ENCODE assay signal across 8 mouse cellular contexts in the genomic region with DNA sequence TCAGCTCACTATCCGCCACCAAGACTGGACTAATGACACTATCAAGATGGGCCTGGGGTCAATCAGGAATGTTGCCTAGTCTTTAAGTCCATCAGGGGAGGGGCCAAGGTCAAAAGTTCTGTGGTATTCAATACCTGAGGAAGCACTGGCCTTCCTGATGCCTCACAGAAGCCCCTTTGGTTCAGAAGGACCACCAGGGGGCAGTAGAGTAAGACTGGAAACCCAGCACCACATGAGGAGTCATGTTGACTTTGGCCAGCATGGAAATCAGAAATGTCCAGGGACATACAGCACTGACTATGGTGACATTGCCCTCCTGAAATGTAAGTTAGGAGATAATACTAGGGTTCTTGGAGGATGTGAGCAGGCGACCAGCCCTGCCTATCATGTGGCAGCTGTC. TPM values are rescaled to one million over a fixed set of nuclear protein-coding genes. Genes with fewer than 3 reads are reported as not detected.
A peak's percentile ranks its signal among the peaks of the same experiment; 100 is the strongest.
DNase-seq lines count a peak whose midpoint lies in the region; ATAC-seq and TF ChIP-seq lines count a peak whose summit lies in the region.

No protein-coding gene starts in this region.

- peak; percentile 70 for TF ChIP-seq CTCF in lung, postnatal 0 days (IDR thresholded peaks at IDR 0.05)

- no peaks in the 10 kb centered on the region for H3K9me3 ChIP-seq in lung, postnatal 0 days (ENCODE audit: low read length)
- no peaks in the 10 kb centered on the region for H3K9me3 ChIP-seq in forebrain, embryonic 12.5 days

- H3K36me3 ChIP-seq in lung, postnatal 0 days (ENCODE audit: insufficient read depth, low read length), result no peaks in the 10 kb centered on the region
- no peaks in the 10 kb centered on the region for H3K36me3 ChIP-seq in forebrain, embryonic 12.5 days (replicated peaks)

- H3K9ac ChIP-seq in lung, postnatal 0 days (replicated peaks; ENCODE audit: low read depth), result no peak overlapping the region
- no peak overlapping the region for H3K9ac ChIP-seq in forebrain, embryonic 12.5 days

- no peak overlapping the region for H3K4me3 ChIP-seq in lung, postnatal 0 days (ENCODE audit: low read depth, low read length)
- H3K4me3 ChIP-seq in forebrain, embryonic 12.5 days (replicated peaks), result no peak overlapping the region

- peaks cover 10% of the 10 kb centered on the region for H3K4me1 ChIP-seq in lung, postnatal 0 days (ENCODE audit: insufficient read depth, low read depth, low read length)
- peaks cover 9% of the 10 kb centered on the region for H3K4me1 ChIP-seq in forebrain, embryonic 12.5 days

- DNase-seq in cerebellum, postnatal 14 days, result peak; percentile 47 to 75
- DNase-seq in cerebellum, adult 11 months, result no peak
- peak; percentile 52 for DNase-seq in lung, postnatal 0 days (ENCODE audit: low spot score)
- DNase-seq in lung, postnatal 4 days, result no peak
- peak; percentile 20 for DNase-seq in c-Kit-positive CD71-positive TER-119-positive erythroid progenitor cells, embryonic 14.5 days (ENCODE audit: low spot score)
- DNase-seq in retina, embryonic 14.5 days (ENCODE audit: low spot score), result peak; percentile 79

- H3K27me3 ChIP-seq in lung, postnatal 0 days (replicated peaks; ENCODE audit: insufficient read depth, low read length), result no peaks in the 10 kb centered on the region
- H3K27me3 ChIP-seq in forebrain, embryonic 12.5 days, result peaks cover 11% of the 10 kb centered on the region

- no peak for ATAC-seq in lung, postnatal 0 days
- ATAC-seq in inflammation-experienced regulatory T-cells, adult 6 months, result no peak
- ATAC-seq in forebrain, embryonic 12.5 days (ENCODE audit: low FRiP score), result no peak

- no peak overlapping the region for H3K4me2 ChIP-seq in lung, postnatal 0 days (replicated peaks; ENCODE audit: low read depth, low read length)
- H3K4me2 ChIP-seq in forebrain, embryonic 12.5 days, result no peak overlapping the region

- WGBS in lung, postnatal 0 days, result 71% methylated on average over 2 of the region's 2 CpGs
- 63% methylated on average over 2 of the region's 2 CpGs for WGBS in forebrain, embryonic 12.5 days

- no peak overlapping the region for H3K27ac ChIP-seq in lung, postnatal 0 days (ENCODE audit: low read length)
- no peak overlapping the region for H3K27ac ChIP-seq in forebrain, embryonic 12.5 days

- TF ChIP-seq EP300 in lung, postnatal 0 days (IDR thresholded peaks at IDR 0.05), result no peak

RNA-seq across cellular contexts. Expression of a gene that starts 16.2 kb away (rescaled TPM):
- 10.4 and 11.4 TPM in 2 replicates for polyA plus RNA-seq in lung, postnatal 0 days (2015; fragmentation: Nextera tagmentation; extraction: Ambion mirVana)
- polyA plus RNA-seq in inflammation-experienced regulatory T-cells, adult 6 months (2017; shearing (Covaris generic)), result not detected
- polyA plus RNA-seq in forebrain, embryonic 12.5 days (2016; fragmentation: Nextera tagmentation; extraction: Ambion mirVana), result not detected in 2 replicates

Comparison
In these comparisons a context has a peak if more than half of its experiments do, and no peak if none do; other contexts are left out.
1. DNase-seq: peak in cerebellum, postnatal 14 days (2 of 2), lung, postnatal 0 days (single experiment), c-Kit-positive CD71-positive TER-119-positive erythroid progenitor cells, embryonic 14.5 days (single experiment) and retina, embryonic 14.5 days (single experiment); none in cerebellum, adult 11 months (single experiment) and lung, postnatal 4 days (0 of 2).
2. RNA of a gene that starts 16.2 kb away (polyA plus RNA-seq): 10.4 to 11.4 TPM in lung, postnatal 0 days; not detected in inflammation-experienced regulatory T-cells, adult 6 months and not detected in forebrain, embryonic 12.5 days; every median in the first group is over 10 times any median in the second.